Mouse (Mus musculus) ES-E14 (cell line): ENCODE results near the gene Glg1. TPM values are rescaled to one million over a fixed set of nuclear protein-coding genes. Genes with fewer than 3 reads are reported as not detected.
"Not testable (repeated sequence)": the region's sequence is repeated elsewhere in the genome, so short reads cannot be mapped to it uniquely, and the experiment has no call there.

Experiments used
- DNase-seq: peaks from one replicate; pipeline ENCODE4 v3.0.0-alpha.2; 2013; ENCODE audit warnings: low read depth, low spot score
- H3K27ac ChIP-seq: 2 replicates; pipeline ENCODE4 v1.5.1; 2012; ENCODE audit warnings: low read depth, mild to moderate bottlenecking, low read length, moderate library complexity, mixed read lengths; ENCODE audit not compliant: poor library complexity, insufficient read depth, severe bottlenecking
- H3K36me3 ChIP-seq: 2 replicates; pipeline ENCODE4 v1.6.1; 2012; ENCODE audit warnings: mild to moderate bottlenecking, low read length, moderate library complexity, mixed read lengths; ENCODE audit not compliant: control insufficient read depth, poor library complexity, insufficient read depth, severe bottlenecking
- H3K4me1 ChIP-seq, 2 experiments: fragments of 150-350 bp in 1 of 2; sonication (generic) in 1 of 2; 2 replicates each; pipeline ENCODE4 v1.6.1; 2012; ENCODE audit warnings: low read length in 2 of 2, mild to moderate bottlenecking in 1 of 2, mixed read lengths in 1 of 2; ENCODE audit not compliant: control insufficient read depth in 2 of 2, insufficient read depth in 2 of 2, poor library complexity in 1 of 2
- H3K4me3 ChIP-seq, 2 experiments: fragments of 150-350 bp in 1 of 2; sonication (generic) in 1 of 2; 2 replicates each; pipeline ENCODE4 v1.5.1; 2012; ENCODE audit warnings: low read length in 2 of 2, low read depth in 1 of 2, mild to moderate bottlenecking in 1 of 2, mixed read lengths in 1 of 2; ENCODE audit not compliant: insufficient read depth in 1 of 2, poor library complexity in 1 of 2, severe bottlenecking in 1 of 2
- H3K9ac ChIP-seq: 2 replicates; pipeline ENCODE4 v1.6.1; 2012; ENCODE audit warnings: low read depth, mild to moderate bottlenecking, low read length, mixed read lengths; ENCODE audit not compliant: poor library complexity, insufficient read depth, severe bottlenecking
- H3K9me3 ChIP-seq: fragments of 150-350 bp; sonication (generic); 2 replicates; pipeline ENCODE4 v1.6.1; 2012; ENCODE audit warnings: low read depth, mild to moderate bottlenecking, low read length; ENCODE audit not compliant: control insufficient read depth, insufficient read depth
- CHD2 ChIP-seq: IDR thresholded peaks from 2 replicates; pipeline ENCODE4 v1.6.1; 2014; ENCODE audit warnings: mild to moderate bottlenecking, low read depth, low read length, inconsistent platforms
- HCFC1 ChIP-seq: IDR thresholded peaks from 2 replicates; pipeline ENCODE4 v1.6.1; 2012; ENCODE audit warnings: low read length, inconsistent platforms, borderline replicate concordance; ENCODE audit not compliant: insufficient read depth
- MAFK ChIP-seq: IDR thresholded peaks from 2 replicates; pipeline ENCODE4 v1.6.1; 2014; ENCODE audit warnings: mild to moderate bottlenecking, low read depth, low read length, inconsistent platforms; ENCODE audit not compliant: insufficient read depth
- ZC3H11A ChIP-seq: IDR thresholded peaks from 2 replicates; pipeline ENCODE4 v1.6.1; 2012; ENCODE audit warnings: low read depth, mild to moderate bottlenecking, inconsistent platforms, low read length, borderline replicate concordance
- ZNF384 ChIP-seq: IDR thresholded peaks from 2 replicates; pipeline ENCODE4 v1.6.1; 2012; ENCODE audit warnings: low read depth, low read length, inconsistent platforms
- in situ Hi-C, 2 experiments: fragments of 600-800 bp; cut with MboI; formaldehyde crosslinking; loops; one replicate each; pipeline ENCODE4 v1.15.1; 2025; ENCODE audit warnings: low sequenced_read_pairs in 2 of 2, inconsistent platforms in 1 of 2; ENCODE audit not compliant: unreplicated experiment in 2 of 2
- total RNA-seq: library from RNA; depleted of rRNA; stranded (reverse); fragments of 300-350 nt; gene quantifications from 2 replicates; pipeline ENCODE4 v1.2.3, GENCODE M21; 2012

Gene Glg1
- total RNA-seq, 1 experiment: 87.4 TPM

DNA sequence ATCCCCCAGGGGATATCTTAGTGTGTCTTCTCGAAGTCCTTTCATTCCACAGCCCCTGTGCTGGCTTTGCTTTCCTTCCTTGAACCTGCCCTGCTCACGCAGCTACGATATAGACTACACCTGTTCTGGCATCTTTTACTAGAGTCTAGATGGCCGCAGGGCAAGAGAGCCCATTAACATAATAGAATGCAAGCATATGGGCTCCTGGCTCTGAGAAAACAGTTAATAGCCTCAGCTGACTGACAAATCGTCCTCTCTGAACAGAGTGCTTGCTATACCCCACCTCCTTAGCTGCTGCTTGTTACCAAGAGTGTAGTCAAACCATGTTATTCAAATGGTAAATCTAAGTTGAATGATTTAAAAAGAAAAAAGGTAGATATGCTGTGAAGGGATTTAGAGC, 87.4 kb downstream of the Glg1 start:
- Histone ChIP-seq H3K27ac (no peak overlapping the region), H3K9ac (no peak overlapping the region), H3K4me1 (no peaks in the 10 kb centered on the region; a peak in 1 of 4 replicates), H3K36me3 (peaks cover 20% of the 10 kb centered on the region), H3K4me3 (no peak overlapping the region), H3K9me3 (no peaks in the 10 kb centered on the region)
- no peak for DNase-seq
- TF ChIP-seq ZNF384 (no peak), ZC3H11A (no peak), HCFC1 (no peak), MAFK (no peak), CHD2 (no peak)
- in situ Hi-C loops: no loop called here

DNA sequence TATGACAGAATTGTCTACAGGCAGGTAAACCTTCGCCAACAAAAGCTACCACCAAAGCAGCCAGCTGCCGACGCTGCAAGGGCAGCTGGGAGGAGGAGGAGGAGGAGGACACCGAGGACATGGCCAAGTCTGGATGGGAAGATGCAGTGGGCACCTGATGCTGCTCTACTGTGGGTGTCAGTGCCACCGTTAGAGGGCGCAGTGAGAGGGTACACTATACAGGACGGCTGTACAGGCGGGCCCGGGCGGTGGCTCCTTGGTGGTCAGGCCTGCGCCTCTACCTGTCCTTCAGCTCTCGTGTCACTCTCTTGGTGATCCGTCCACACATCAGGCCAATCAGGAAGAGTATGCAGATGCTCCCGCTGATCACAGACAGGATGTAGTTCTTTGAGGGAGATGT, 101.4 kb downstream of the Glg1 start:
- H3K9me3 ChIP-seq: no peaks in the 10 kb centered on the region
- DNase-seq: peak; percentile 40
- H3K36me3 ChIP-seq: peaks cover 36% of the 10 kb centered on the region
- H3K27ac ChIP-seq: no peak overlapping the region
- no peak overlapping the region for H3K4me3 ChIP-seq
- H3K9ac ChIP-seq: no peak overlapping the region
- H3K4me1 ChIP-seq: no peaks in the 10 kb centered on the region
- in situ Hi-C loops: no loop called here
- TF ChIP-seq ZC3H11A (no peak), ZNF384 (no peak), HCFC1 (no peak), CHD2 (no peak), MAFK (no peak)

DNA sequence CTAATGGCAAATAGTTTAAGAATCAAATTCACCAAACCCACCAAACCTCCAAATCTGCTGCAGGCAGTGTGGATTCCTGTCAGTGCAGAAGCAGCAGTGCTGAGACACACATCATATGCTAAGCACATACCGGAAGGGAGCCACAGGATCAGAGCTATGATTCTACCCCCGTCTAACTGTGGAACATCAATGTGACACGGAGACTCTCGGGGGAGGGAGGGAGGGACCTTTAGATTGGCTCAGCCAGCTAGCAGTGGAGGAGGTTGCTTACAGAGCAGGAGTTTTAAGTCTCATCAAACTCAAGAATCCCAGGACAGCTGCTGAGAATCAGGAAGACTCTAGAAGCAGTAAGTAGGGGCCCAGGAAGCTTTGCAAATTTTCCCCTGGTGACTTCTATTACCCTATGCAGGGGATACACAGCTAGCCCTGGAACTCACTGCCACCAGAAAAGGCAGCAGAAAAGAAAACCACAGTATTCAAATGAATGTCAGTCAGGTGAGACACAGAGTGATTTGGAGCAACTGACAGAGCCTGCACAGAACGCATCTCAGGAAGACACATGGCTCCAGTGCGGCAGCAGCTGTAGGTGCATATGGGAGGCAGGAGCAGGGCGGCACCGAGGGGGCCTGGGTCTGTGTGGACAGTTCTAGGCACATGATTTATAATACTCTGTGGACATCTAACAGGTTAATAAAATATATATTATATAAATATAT, 103.1 kb downstream of the Glg1 start:
- H3K9ac ChIP-seq: no peak overlapping the region
- no peaks in the 10 kb centered on the region for H3K9me3 ChIP-seq
- no peaks in the 10 kb centered on the region for H3K4me1 ChIP-seq
- H3K27ac ChIP-seq: no peak overlapping the region
- peaks cover 27% of the 10 kb centered on the region for H3K36me3 ChIP-seq
- DNase-seq: no peak
- no peak overlapping the region for H3K4me3 ChIP-seq
- in situ Hi-C loops: no loop called here
- TF ChIP-seq ZC3H11A: no peak
- no peak for TF ChIP-seq ZNF384
- no peak for TF ChIP-seq CHD2
- TF ChIP-seq MAFK: no peak
- TF ChIP-seq HCFC1: no peak

DNA sequence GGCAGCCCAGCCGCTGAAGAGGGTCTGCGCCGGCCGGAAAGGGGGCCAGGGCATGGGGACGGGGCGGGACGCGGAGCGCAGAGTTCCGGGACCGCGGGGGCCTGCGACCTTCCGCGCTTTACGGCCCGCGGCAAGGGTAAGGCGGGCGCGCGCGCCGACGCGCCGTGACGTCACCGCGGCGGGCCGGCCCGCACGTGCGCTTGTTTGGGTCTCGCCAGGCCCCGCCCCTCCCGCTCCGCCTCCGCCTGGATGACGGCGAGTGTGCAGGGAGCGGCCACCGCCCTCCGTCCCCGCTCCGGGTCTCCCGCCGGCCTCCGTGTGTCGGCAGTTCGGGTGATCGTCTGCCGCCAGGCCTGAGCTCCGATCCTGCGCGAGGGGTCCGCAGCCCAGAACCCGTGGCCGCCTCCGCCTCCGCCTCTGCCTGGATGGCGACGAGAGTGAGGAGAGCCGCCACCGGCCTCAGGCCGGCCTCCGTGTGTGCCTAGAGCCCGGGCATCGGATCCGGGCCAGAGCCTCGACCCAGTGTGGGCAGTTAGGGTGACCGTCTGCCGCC, 113.5 kb downstream of the Glg1 start:
- Histone ChIP-seq H3K27ac (peak overlapping the region; percentile 49; the same call in 1 of the 2 replicates), H3K4me3 (peak overlapping the region; percentile 94 to 95), H3K9ac (peak overlapping the region; percentile 86)
- H3K36me3 ChIP-seq, in situ Hi-C loops, H3K9me3 ChIP-seq, H3K4me1 ChIP-seq: not testable (repeated sequence)
- TF ChIP-seq HCFC1: 0 out of 2 replicates have a peak, but pooled peaks have one; percentile 29
- peak; percentile 87 for DNase-seq

DNA sequence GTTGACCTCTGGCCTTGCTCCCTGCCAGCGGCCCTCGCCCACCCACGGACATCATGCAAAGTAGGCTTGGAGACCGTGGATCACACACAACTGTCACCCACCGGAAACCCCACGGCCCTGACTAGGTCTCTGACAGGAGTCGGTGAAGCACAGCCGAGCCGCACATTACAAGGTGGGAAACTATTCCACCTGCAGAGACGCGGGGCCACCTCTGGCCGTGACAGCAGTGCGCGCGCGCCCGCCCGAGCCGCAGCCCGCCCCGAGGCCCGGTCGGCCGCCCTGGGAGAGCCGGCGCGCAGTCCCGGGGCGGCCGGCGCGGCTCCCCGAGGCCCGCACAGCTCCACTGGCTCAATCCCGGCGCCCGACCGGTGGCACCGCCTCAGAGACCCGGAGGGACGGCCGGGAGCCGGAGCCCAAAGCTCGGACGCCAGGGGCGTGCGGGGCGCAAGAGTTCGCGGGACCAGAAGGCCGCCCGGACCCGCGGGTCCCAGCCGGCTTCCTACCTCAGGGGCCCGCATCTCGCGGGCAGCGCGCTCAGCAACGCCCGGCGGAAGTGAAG, 114.0 kb downstream of the Glg1 start:
- H3K4me1 ChIP-seq, DNase-seq, in situ Hi-C loops, H3K9me3 ChIP-seq, H3K36me3 ChIP-seq, H3K27ac ChIP-seq: not testable (repeated sequence)
- peak overlapping the region; percentile 74 for H3K9ac ChIP-seq
- peak overlapping the region; percentile 83 to 90 for H3K4me3 ChIP-seq
